Mouse (Mus musculus) heart, embryonic 14.5 days (tissue): Measurements from ENCODE around the gene Urm1. TPM values are rescaled to one million over a fixed set of nuclear protein-coding genes. Genes with fewer than 3 reads are reported as not detected.

Source experiments
- ATAC-seq: fragments of 200-750 bp; cut with Nextera tagmentation; 2 replicates; pipeline ENCODE4 v1.8.0; 2017; ENCODE audit warnings: low read depth, moderate TSS enrichment; ENCODE audit not compliant: insufficient number of reproducible peaks, insufficient read depth, low FRiP score
- H3K27ac ChIP-seq, 2 experiments: fragments of 200-500 bp in 1 of 2; fragments of 300-500 bp in 1 of 2; sonication (generic) in 1 of 2; replicated peaks in 1 of 2; 2 replicates each; pipeline ENCODE4 v1.5.1; 2012 to 2014; ENCODE audit warnings: low read depth in 2 of 2, low read length in 2 of 2, control low read depth in 1 of 2, mild to moderate bottlenecking in 1 of 2, mixed read lengths in 1 of 2; ENCODE audit not compliant: control insufficient read depth in 1 of 2, insufficient read depth in 1 of 2
- H3K27me3 ChIP-seq: fragments of 300-500 bp; sonication (generic); 2 replicates; pipeline ENCODE4 v1.6.1; 2014; ENCODE audit warnings: mild to moderate bottlenecking, low read length, control low read depth; ENCODE audit not compliant: control insufficient read depth, insufficient read depth
- H3K36me3 ChIP-seq: fragments of 300-500 bp; sonication (generic); 2 replicates; pipeline ENCODE4 v1.6.1; 2014; ENCODE audit warnings: mild to moderate bottlenecking, control low read depth, low read length, mixed read lengths; ENCODE audit not compliant: control insufficient read depth, insufficient read depth
- H3K4me1 ChIP-seq, 2 experiments: fragments of 200-500 bp in 1 of 2; fragments of 300-500 bp in 1 of 2; sonication (generic) in 1 of 2; 2 replicates each; pipeline ENCODE4 v1.6.1; 2012 to 2014; ENCODE audit warnings: low read length in 2 of 2, control low read depth in 1 of 2, mixed read lengths in 1 of 2; ENCODE audit not compliant: control insufficient read depth in 2 of 2, insufficient read depth in 2 of 2
- H3K4me2 ChIP-seq: fragments of 300-500 bp; sonication (generic); 2 replicates; pipeline ENCODE4 v1.6.1; 2014; ENCODE audit warnings: mild to moderate bottlenecking, low read length
- H3K4me3 ChIP-seq, 2 experiments: fragments of 200-500 bp in 1 of 2; fragments of 300-500 bp in 1 of 2; sonication (generic) in 1 of 2; 2 replicates each; pipeline ENCODE4 v1.5.1; 2012 to 2014; ENCODE audit warnings: low read length in 2 of 2, mild to moderate bottlenecking in 2 of 2, control low read depth in 1 of 2, low read depth in 1 of 2, moderate library complexity in 1 of 2; ENCODE audit not compliant: control insufficient read depth in 1 of 2, insufficient read depth in 1 of 2
- H3K9ac ChIP-seq: fragments of 300-500 bp; sonication (generic); 2 replicates; pipeline ENCODE4 v1.6.1; 2014; ENCODE audit warnings: mild to moderate bottlenecking, low read length
- H3K9me3 ChIP-seq: fragments of 300-500 bp; sonication (generic); 2 replicates; pipeline ENCODE4 v1.6.1; 2016; ENCODE audit warnings: low read length, control low read depth; ENCODE audit not compliant: control insufficient read depth
- WGBS: fragments of 180-500 bp; shearing (Covaris S2); extraction: QIAGEN DNeasy Blood & Tissue Kit; methylation state at CpG from one replicate; pipeline ENCODE4 v1.1.7; 2014; 5-methylcytosine and 5-hydroxymethylcytosine counted together
- polyA plus RNA-seq: library from polyadenylated mRNA; unstranded; fragments of >200 nt; fragmentation: Nextera tagmentation; extraction: Ambion mirVana; gene quantifications from 2 replicates; pipeline ENCODE4 v1.2.1, GENCODE M21; 2014

Gene Urm1
- polyA plus RNA-seq, 1 experiment from 2014 or later: 14.6 TPM

DNA sequence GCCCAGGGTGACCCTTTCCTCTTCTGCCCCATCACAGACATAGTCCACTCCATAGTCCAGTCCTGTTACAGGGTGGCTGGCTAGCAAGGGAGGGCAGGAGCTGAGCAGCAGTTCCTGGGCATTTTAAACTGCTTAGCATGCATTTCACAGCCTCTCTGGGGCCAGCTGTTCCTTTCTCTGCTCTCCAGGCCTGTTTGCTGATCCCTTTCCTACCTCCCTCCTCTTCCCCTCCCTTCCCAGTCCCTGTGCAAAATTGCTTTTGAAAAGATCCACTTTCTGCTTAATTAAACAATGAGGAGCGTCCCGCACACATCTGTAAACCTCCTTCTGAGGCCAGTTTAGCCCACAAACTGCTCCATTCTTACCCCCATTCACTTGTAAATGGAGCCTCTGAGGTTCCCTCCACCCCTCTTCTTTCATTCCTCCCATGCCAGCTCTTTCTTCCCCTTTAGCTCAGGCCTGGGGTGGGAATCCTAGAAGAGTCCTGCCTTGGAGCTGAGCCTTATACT, 15.6 kb downstream of the Urm1 start:
- no peak for ATAC-seq
- Histone ChIP-seq H3K4me2 (no peak overlapping the region), H3K4me3 (no peak overlapping the region), H3K27ac (no peak overlapping the region), H3K9ac (no peak overlapping the region), H3K9me3 (no peaks in the 10 kb centered on the region), H3K27me3 (no peaks in the 10 kb centered on the region), H3K4me1 (no peaks in the 10 kb centered on the region), H3K36me3 (peaks cover 55% of the 10 kb centered on the region)
- WGBS: 66% methylated on average over 2 of the region's 2 CpGs

GRCm38 (mm10) chr2:29839460-29839859, 19.6 kb downstream of the Urm1 start:
- Histone ChIP-seq H3K36me3 (peaks cover 61% of the 10 kb centered on the region), H3K27ac (no peak overlapping the region), H3K9ac (no peak overlapping the region), H3K27me3 (peaks cover 13% of the 10 kb centered on the region), H3K4me3 (no peak overlapping the region), H3K4me1 (no peaks in the 10 kb centered on the region), H3K9me3 (no peaks in the 10 kb centered on the region), H3K4me2 (no peak overlapping the region)
- ATAC-seq: no peak
- 34% methylated on average over 4 of the region's 4 CpGs for WGBS

- H3K4me3 ChIP-seq: no peak overlapping the region
- no peak overlapping the region for H3K4me2 ChIP-seq
- H3K9me3 ChIP-seq: no peaks in the 10 kb centered on the region
- ATAC-seq: no peak
- H3K27me3 ChIP-seq: peaks cover 50% of the 10 kb centered on the region
- 74% methylated on average over 9 of the region's 9 CpGs for WGBS
- peaks cover 3 to 12% of the 10 kb centered on the region in 2 experiments; a peak in 3 of 4 replicates for H3K4me1 ChIP-seq
- peaks cover 43% of the 10 kb centered on the region for H3K36me3 ChIP-seq
- H3K9ac ChIP-seq: no peak overlapping the region
- H3K27ac ChIP-seq: no peak overlapping the region
Measured at GRCm38 (mm10) chr2:29843231-29844105, 23.6 kb downstream of the Urm1 start.

DNA sequence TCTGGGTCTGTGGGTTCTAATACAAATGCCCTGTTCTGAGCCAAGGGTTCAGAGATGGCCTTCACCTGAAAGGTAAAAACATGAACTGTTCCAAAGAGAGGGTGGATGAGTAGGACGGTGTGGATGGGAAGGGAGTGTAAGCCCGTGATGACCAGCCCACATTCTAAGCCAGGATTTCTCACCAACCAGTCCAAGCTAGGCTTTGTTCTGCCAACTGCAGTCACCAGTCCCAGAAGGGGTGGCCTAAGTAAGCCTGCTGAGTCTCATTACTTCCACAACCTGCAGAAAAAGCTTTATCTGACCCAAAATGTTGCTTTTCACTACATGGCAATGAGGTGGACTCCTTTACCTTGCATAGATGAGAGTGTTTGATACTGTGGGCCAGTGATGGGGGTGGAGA, 24.2 kb downstream of the Urm1 start:
- H3K9ac ChIP-seq: no peak overlapping the region
- H3K27me3 ChIP-seq: peaks cover 53% of the 10 kb centered on the region
- no peak overlapping the region for H3K27ac ChIP-seq
- H3K4me2 ChIP-seq: no peak overlapping the region
- peaks cover 37% of the 10 kb centered on the region for H3K36me3 ChIP-seq
- no peaks in the 10 kb centered on the region for H3K9me3 ChIP-seq
- WGBS: 94% methylated on average over 2 of the region's 2 CpGs
- peaks cover 3 to 12% of the 10 kb centered on the region in 2 experiments; a peak in 3 of 4 replicates for H3K4me1 ChIP-seq
- ATAC-seq: no peak
- no peak overlapping the region for H3K4me3 ChIP-seq

DNA sequence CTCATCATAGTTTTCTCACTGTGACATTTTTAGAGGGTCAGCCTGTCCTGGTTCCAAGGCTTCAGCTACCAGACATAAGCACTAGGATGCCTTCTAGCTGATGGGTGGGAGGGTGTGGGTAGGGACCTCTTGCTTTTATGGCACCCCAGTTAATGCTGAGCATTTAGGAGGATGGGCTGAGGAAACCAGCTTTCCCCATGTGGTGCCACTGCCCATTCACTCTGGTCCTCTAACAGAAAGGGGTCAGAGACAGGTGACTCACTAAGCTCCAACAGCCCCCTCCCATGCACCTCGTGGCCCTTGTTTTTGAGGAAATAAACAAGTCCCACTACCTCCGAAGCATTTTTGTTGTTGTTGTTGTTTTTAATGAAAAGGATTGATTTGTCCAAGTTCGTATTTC, 24.8 kb downstream of the Urm1 start:
- 42% methylated on average over 3 of the region's 3 CpGs for WGBS
- Histone ChIP-seq H3K9me3 (no peaks in the 10 kb centered on the region), H3K36me3 (peaks cover 32% of the 10 kb centered on the region), H3K4me1 (peaks cover 3 to 12% of the 10 kb centered on the region in 2 experiments; a peak in 3 of 4 replicates), H3K27ac (no peak overlapping the region), H3K4me3 (no peak overlapping the region), H3K27me3 (peaks cover 53% of the 10 kb centered on the region), H3K4me2 (no peak overlapping the region), H3K9ac (no peak overlapping the region)
- ATAC-seq: no peak

DNA sequence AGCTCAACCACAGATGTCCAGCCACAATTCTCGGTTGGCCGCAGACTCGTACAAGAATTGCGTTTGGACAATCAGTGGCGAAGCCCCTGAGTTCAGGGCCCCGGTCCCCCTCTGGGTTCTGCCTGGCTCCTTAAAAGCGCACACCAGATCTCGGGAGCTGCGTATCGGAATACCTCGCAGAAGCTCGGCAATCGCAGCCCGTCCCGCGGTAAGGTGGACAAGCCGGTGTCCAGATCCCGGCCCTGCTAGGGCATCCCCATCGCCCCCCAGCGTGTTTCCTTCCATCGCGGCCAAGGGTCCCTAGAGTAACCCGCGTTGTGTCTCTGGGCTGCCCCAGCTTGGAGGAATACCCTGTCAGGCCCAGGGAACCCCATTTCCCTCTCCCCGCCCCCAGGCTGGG, 25.8 kb downstream of the Urm1 start:
- H3K36me3 ChIP-seq: peaks cover 26% of the 10 kb centered on the region
- WGBS: 14% methylated on average over 25 of the region's 25 CpGs
- H3K27ac ChIP-seq: no peak overlapping the region
- no peaks in the 10 kb centered on the region for H3K9me3 ChIP-seq
- H3K27me3 ChIP-seq: peaks cover 53% of the 10 kb centered on the region
- H3K4me3 ChIP-seq: peak overlapping the region in 1 of 2 experiments; percentile 27; a peak in 2 of 4 replicates
- peak overlapping the region; percentile 58 for H3K4me2 ChIP-seq
- peak overlapping the region; percentile 31; the same call in 1 of the 2 replicates for H3K9ac ChIP-seq
- peaks cover 3 to 12% of the 10 kb centered on the region in 2 experiments; a peak in 3 of 4 replicates for H3K4me1 ChIP-seq
- ATAC-seq: no peak

DNA sequence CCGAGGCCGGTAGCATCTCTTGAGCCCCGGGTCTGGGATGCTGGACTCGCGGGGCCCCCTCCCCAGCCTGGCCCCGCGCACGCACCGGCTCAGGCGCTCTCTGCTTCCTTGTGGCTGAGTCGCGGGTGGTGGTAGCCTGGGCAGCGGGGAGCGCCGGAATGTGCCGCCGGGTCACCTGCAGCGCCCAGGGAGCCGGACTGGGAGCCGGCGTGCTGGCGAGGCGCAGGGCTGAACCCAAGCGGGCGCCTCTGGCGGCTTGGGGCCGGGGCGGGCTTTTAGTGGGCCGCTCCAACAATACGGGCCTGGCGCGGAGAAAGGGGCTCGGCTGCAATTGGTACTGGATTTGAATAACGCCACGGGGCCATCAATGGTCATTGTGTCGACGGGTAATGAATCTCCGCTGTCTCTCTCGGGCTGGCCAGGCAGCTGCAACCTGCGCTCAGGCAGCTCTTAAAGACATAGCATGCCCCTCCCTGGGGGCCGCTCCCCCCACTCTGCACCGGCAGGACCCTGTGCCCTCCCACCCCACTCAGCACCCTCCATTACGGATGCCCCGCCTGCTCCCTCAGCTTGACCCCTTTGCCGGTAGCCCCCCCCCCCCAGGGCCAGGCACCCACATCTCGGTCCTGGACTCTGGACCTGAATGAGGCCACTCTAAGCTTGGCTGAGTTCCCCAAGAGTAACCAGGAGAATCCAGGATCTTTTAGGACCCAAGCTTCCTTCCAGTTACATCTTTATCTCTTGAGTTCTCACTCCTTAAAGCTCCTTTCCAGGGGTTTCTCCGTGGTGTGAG, 26.4 kb downstream of the Urm1 start:
- no peak for ATAC-seq
- Histone ChIP-seq H3K9ac (peak overlapping the region; percentile 31; the same call in 1 of the 2 replicates), H3K4me3 (peak overlapping the region in 1 of 2 experiments; percentile 27; a peak in 2 of 4 replicates)

More for the DNA sequence above, 26.4 kb downstream of the Urm1 start:
- Histone ChIP-seq H3K27ac (no peak overlapping the region), H3K36me3 (peaks cover 24% of the 10 kb centered on the region), H3K9me3 (no peaks in the 10 kb centered on the region), H3K4me1 (peaks cover 3 to 12% of the 10 kb centered on the region in 2 experiments; a peak in 3 of 4 replicates), H3K27me3 (peaks cover 53% of the 10 kb centered on the region), H3K4me2 (peak overlapping the region; percentile 58)
- WGBS: 10% methylated on average over 47 of the region's 47 CpGs
